ENCODE assay signal across 8 mouse cellular contexts in the genomic region with DNA sequence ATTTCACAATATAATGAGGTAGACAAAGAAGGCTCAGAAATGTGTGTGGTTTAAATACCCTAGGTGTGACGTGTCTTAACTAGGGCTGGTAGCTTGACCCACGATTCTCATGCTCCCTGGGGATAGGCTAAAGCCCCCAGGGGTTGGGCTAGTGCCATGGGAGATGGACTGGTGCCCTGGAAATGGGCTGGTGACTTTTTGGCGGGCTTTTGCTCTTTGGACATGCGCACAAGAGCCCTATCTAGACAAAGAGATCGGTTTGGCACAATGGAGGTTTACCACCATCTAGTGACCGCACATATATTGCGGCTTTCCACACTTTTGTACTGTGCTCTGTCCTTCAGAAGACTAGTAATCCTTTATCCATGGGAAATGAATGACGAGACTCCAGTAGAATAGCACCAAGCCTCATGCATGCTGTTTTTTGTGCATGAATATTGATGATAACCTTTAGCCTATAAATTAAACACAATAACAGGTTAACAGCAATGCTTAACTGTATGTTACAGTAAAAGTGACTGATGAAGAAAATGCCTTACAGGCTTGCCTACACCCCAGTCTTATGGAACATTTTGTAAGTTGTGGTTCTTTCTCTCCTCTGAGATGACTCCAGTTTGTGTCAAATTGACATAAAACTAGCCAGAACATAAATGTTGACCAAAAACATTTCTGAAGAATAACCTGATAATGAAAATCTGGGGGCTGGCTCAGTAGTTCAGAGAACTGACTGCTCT. TPM values are rescaled to one million over a fixed set of nuclear protein-coding genes. Genes with fewer than 3 reads are reported as not detected.
DNase-seq lines count a peak whose midpoint lies in the region; ATAC-seq and TF ChIP-seq lines count a peak whose summit lies in the region.
"Not testable (repeated sequence)": the region's sequence is repeated elsewhere in the genome, so short reads cannot be mapped to it uniquely, and the experiment has no call there.

No protein-coding gene starts in this region.

- not testable (repeated sequence) for H3K36me3 ChIP-seq in hindbrain, embryonic 15.5 days; lung, embryonic 14.5 days (ENCODE audit: insufficient read depth)

- H3K9ac ChIP-seq in hindbrain, embryonic 15.5 days = peak overlapping the region; percentile 14
- H3K9ac ChIP-seq in lung, embryonic 14.5 days = peak overlapping the region; percentile 1; the same call in 1 of the 2 replicates

- peak overlapping the region; percentile 27 for H3K4me3 ChIP-seq in hindbrain, embryonic 15.5 days
- H3K4me3 ChIP-seq in lung, embryonic 14.5 days (ENCODE audit: low read depth, low read length) = peak overlapping the region; percentile 2; the same call in 1 of the 2 replicates
- H3K4me3 ChIP-seq in olfactory bulb, adult 2 months (ENCODE audit: insufficient read depth, low read depth, low read length) = peak overlapping the region; percentile 36

- H3K4me2 ChIP-seq in hindbrain, embryonic 15.5 days = peak overlapping the region; percentile 47
- peak overlapping the region; percentile 49 for H3K4me2 ChIP-seq in lung, embryonic 14.5 days

- peak; percentile 69 for TF ChIP-seq CTCF in lung, embryonic 14.5 days (IDR thresholded peaks at IDR 0.05; ENCODE audit: low read depth)
- not testable (repeated sequence) for TF ChIP-seq CTCF in olfactory bulb, adult 2 months (IDR thresholded peaks at IDR 0.05; ENCODE audit: insufficient read depth, low read depth, low read length)

- TF ChIP-seq POLR2A in olfactory bulb, adult 2 months (IDR thresholded peaks at IDR 0.05; ENCODE audit: insufficient read depth, low read depth, low read length) = not testable (repeated sequence)

- not testable (repeated sequence) for H3K9me3 ChIP-seq in hindbrain, embryonic 15.5 days; lung, embryonic 14.5 days (ENCODE audit: low read depth, low read length)

- not testable (repeated sequence) for H3K27me3 ChIP-seq in hindbrain, embryonic 15.5 days; lung, embryonic 14.5 days (ENCODE audit: insufficient read depth, low read length)

- peak overlapping the region; percentile 57 for H3K27ac ChIP-seq in hindbrain, embryonic 15.5 days (replicated peaks)
- peak overlapping the region; percentile 15; the same call in 1 of the 2 replicates for H3K27ac ChIP-seq in lung, embryonic 14.5 days (ENCODE audit: low read depth)
- H3K27ac ChIP-seq in olfactory bulb, adult 2 months (ENCODE audit: insufficient read depth, low read depth, low read length) = not testable (repeated sequence)

- DNase-seq in T-cell, adult 2 months (ENCODE audit: low spot score) = peak; percentile 33
- peak; percentile 33 to 55 for DNase-seq in cerebellum, postnatal 36 days
- peak; percentile 44 to 60 for DNase-seq in frontal cortex, postnatal 36 days (ENCODE audit: low spot score in 2 of 2)
- DNase-seq in layer of hippocampus, adult 9-11 months = peak; percentile 10
- DNase-seq in lung, embryonic 14.5 days = peak; percentile 86
- DNase-seq in thymus, postnatal 4 days = peak; percentile 54

- WGBS in hindbrain, embryonic 15.5 days = 42% methylated on average over 8 of the region's 8 CpGs
- 43% methylated on average over 8 of the region's 8 CpGs for WGBS in lung, embryonic 14.5 days
- WGBS in olfactory bulb, adult 2 months = 9% methylated on average over 8 of the region's 8 CpGs

- not testable (repeated sequence) for H3K4me1 ChIP-seq in hindbrain, embryonic 15.5 days (replicated peaks); lung, embryonic 14.5 days (ENCODE audit: insufficient read depth); olfactory bulb, adult 2 months (ENCODE audit: control insufficient read depth, insufficient read depth, low read length)

- ATAC-seq in hindbrain, embryonic 15.5 days (ENCODE audit: low FRiP score, low read depth) = peak; percentile 89
- peak; percentile 96 for ATAC-seq in lung, embryonic 14.5 days (ENCODE audit: insufficient read depth)

RNA-seq across cellular contexts. Expression of a gene that starts 27.5 kb away (rescaled TPM):
- polyA plus RNA-seq in hindbrain, embryonic 15.5 days (2015; fragmentation: Nextera tagmentation; extraction: Ambion mirVana) = 20.3 and 20.5 TPM in 2 replicates
- polyA plus RNA-seq in lung, embryonic 14.5 days (2014; fragmentation: Nextera tagmentation; extraction: Ambion mirVana) = 22.8 TPM in 2 replicates
- polyA plus RNA-seq in olfactory bulb, adult 2 months (2012; ENCODE audit: insufficient read depth, insufficient read length, low replicate concordance, missing spikeins) = not detected in 2 replicates

RNA-seq across cellular contexts. Expression of a gene that starts 48.5 kb away (rescaled TPM):
- polyA plus RNA-seq in hindbrain, embryonic 15.5 days (2015; fragmentation: Nextera tagmentation; extraction: Ambion mirVana) = 4.3 and 6.4 TPM in 2 replicates
- polyA plus RNA-seq in lung, embryonic 14.5 days (2014; fragmentation: Nextera tagmentation; extraction: Ambion mirVana) = 3.3 and 7.2 TPM in 2 replicates
- not detected in 2 replicates for polyA plus RNA-seq in olfactory bulb, adult 2 months (2012; ENCODE audit: insufficient read depth, insufficient read length, low replicate concordance, missing spikeins)

Comparison
In these comparisons a context has a peak if more than half of its experiments do, and no peak if none do; other contexts are left out.
1. DNase-seq: peak in every context shown above with its lines; median percentile 86 in lung, embryonic 14.5 days; 54 in thymus, postnatal 4 days; 52 in frontal cortex, postnatal 36 days; 44 in cerebellum, postnatal 36 days; 33 in T-cell, adult 2 months; 10 in layer of hippocampus, adult 9-11 months.